Mouse (Mus musculus): Measurements from ENCODE around the gene Gse1. TPM values are rescaled to one million over a fixed set of nuclear protein-coding genes. Genes with fewer than 3 reads are reported as not detected.

Gse1 gene
- polyA plus RNA-seq, 1 experiment from 2014 or later, result 10.0 TPM

DNA sequence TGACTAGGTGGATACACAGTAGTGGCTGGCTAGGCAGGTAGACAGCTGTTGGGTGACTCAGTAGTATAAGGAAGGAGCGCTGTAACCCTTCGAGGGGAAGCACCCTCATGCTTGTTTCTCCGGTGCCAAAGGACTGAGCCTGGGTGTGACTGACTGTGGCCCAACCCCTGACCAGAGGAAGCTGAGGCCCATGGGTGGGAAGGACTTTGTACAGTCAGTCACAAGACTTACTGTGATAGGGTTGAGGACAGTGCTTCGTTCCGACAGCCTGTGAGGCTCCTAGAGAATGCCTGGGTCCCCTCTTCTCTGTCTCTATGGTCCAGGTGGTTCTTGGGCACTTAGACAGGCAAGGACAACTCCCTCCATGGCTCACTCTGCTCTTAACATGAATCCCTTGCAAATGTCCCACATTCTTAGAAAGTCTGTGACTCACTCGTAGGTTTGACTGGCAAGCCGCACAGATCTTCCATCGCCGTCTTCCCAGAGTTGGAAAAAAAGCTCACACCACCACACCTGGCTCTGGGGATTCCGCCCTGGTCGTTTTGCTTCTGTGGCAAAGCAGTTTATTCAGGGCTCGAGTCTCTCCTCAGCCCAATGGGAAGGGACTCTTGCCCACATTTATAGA, 177.9 kb downstream of the Gse1 start:
- WGBS, result 90% methylated on average over 12 of the region's 12 CpGs
- Histone ChIP-seq H3K4me3 (replicated peaks) (no peak overlapping the region), H3K27ac (no peak overlapping the region), H3K4me1 (peaks cover 43% of the 10 kb centered on the region), H3K9ac (no peak overlapping the region), H3K4me2 (no peak overlapping the region), H3K9me3 (replicated peaks) (no peaks in the 10 kb centered on the region), H3K27me3 (peaks cover 17% of the 10 kb centered on the region; the same call in 1 of the 2 replicates), H3K36me3 (no peaks in the 10 kb centered on the region)
- no peak for ATAC-seq (replicated peaks; ENCODE audit: low FRiP score)

DNA sequence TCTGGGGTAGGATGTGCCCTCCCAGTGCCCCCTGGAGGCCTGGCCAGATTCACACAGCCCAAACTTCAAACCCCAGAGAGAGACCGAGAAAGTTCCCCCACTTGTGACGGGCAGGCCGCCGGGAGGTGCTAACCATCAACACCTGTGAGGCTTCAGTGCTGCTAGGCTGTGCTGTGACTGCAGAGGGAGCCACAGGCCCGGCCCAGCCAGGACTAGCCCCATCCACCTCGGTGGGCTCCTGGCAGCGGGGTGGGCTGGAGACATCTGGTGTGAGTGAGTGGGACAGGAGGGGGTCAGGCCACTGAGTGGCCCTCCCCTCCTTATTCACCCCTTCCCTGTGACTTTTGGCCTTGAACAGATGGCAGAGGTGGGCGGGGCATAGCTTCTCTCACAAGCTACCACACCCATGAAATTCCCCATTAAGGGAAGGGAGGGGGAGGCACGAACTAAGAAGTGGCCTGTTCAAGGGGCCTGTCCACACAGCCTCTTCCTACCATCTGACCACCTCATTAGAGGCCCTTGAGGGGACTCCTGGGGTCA, 179.5 kb downstream of the Gse1 start:
- no peak overlapping the region for H3K9ac ChIP-seq
- WGBS, result 14% methylated on average over 9 of the region's 9 CpGs
- peak; percentile 45 for ATAC-seq (replicated peaks; ENCODE audit: low FRiP score)
- H3K4me1 ChIP-seq, result peaks cover 56% of the 10 kb centered on the region
- H3K27ac ChIP-seq, result peak overlapping the region; percentile 51; the same call in 1 of the 2 replicates
- peaks cover 20% of the 10 kb centered on the region; the same call in 1 of the 2 replicates for H3K27me3 ChIP-seq
- no peaks in the 10 kb centered on the region for H3K36me3 ChIP-seq
- H3K4me3 ChIP-seq (replicated peaks), result no peak overlapping the region
- no peak overlapping the region for H3K4me2 ChIP-seq
- H3K9me3 ChIP-seq (replicated peaks), result no peaks in the 10 kb centered on the region

DNA sequence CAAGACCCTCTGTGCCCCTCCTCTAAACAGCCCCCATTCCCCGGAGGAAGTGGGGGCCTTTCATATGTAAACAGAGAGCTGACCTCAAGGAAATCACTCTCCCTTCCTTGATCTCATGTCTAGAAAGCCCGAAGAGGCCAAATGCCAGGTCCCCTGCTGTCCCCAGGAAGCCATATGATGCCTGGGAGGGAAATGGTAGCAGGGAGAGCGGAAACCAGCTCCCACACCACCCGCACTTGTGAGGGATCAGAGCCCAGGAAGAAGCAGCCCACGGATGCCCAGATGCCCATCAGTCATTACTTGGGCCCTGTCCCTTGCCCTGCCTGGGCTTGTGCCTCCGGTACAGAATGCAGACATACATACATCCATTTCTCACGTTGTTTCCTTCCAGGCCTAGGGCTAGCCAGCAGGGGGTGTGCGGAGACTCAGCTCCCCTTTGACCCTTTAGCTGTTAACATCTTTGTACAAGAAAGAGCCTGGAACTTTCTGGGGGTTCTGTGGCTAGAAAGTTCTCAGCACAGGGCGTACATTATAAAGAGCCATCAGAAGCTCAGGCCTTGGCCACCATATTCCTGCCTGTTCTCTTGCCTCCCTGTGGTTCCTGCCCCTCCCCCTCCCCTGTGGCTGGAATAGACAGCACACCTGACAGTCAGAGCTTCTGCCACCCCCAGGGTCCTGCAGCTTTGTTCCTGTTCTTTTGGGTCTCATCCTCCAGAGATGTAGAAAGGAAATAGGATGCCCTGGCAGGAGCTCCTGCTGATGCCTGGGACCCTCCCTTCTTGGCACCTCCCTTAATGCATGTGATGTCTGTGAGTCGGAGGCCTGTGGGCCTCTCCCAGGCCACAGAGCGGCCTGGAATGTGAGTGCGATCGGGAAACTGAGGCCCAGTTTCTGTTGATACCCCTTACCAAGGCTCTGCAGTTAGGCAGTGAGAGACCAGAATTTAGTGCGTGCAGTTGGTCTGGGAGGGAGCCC, 180.3 kb downstream of the Gse1 start:
- ATAC-seq (replicated peaks; ENCODE audit: low FRiP score), result 0 out of 2 replicates have a peak, but pooled peaks have one; percentile 9
- Histone ChIP-seq H3K4me2 (no peak overlapping the region), H3K27me3 (peaks cover 20% of the 10 kb centered on the region; the same call in 1 of the 2 replicates), H3K27ac (peak overlapping the region; percentile 51; the same call in 1 of the 2 replicates), H3K36me3 (no peaks in the 10 kb centered on the region), H3K9ac (no peak overlapping the region), H3K4me1 (peaks cover 62% of the 10 kb centered on the region), H3K4me3 (replicated peaks) (no peak overlapping the region), H3K9me3 (replicated peaks) (no peaks in the 10 kb centered on the region)
- WGBS, result 41% methylated on average over 14 of the region's 14 CpGs

DNA sequence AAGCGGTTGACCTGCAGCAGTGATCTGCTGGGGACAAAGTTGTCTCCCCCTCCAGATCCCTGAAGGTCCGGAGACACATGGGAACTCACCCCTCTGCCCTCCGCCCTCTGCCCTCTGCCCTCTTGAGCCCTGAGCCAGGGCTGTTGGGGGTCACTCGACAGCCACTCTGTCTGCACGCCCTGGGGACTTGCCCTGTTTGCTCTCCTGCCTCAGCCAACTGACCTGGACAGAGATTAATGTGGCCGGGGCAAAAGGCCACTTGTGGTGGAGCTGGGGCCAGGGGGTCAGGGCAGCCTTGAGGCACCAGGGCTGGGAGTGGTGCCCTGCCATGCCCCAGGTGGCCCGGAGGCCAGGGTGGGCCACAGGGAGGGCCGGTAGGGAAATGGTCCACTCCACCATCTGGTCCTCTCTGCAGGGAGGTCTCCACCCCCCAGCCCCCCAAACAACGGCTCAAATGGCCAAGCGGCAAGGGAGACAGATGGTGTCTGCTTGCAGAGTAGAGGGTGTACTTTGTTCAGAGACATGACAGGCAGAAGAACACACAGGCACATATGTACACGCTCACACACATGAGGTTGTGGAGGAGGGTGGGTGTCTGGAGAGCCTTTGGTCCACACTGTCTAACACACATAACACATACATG, 181.2 kb downstream of the Gse1 start:
- peaks cover 28% of the 10 kb centered on the region; the same call in 1 of the 2 replicates for H3K27me3 ChIP-seq
- 31% methylated on average over 11 of the region's 11 CpGs for WGBS
- H3K4me1 ChIP-seq, result peaks cover 63% of the 10 kb centered on the region
- H3K27ac ChIP-seq, result no peak overlapping the region
- ATAC-seq (replicated peaks; ENCODE audit: low FRiP score), result 0 out of 2 replicates have a peak, but pooled peaks have one; percentile 9
- H3K36me3 ChIP-seq, result no peaks in the 10 kb centered on the region
- no peak overlapping the region for H3K9ac ChIP-seq
- H3K4me3 ChIP-seq (replicated peaks), result no peak overlapping the region
- H3K9me3 ChIP-seq (replicated peaks), result no peaks in the 10 kb centered on the region
- H3K4me2 ChIP-seq, result no peak overlapping the region

DNA sequence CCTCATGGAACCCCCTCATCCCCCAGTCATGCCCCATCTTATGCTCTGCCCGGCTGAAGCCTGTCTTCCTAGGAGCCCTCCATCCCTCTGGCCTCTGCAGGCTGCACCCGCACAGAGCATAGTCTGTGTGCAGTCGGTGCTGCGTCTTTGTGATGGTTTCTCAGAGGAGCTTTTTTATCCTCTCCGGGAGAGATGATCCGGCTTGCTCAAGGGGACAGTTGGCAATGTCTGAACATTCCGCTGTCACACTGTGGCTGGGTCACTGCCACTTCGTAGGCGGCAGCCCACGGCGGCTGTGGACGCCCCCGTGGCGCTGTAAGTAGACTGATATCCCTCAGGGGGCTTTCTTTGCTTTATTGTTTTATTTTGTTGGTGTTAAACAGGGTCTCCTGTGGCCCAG, 182.8 kb downstream of the Gse1 start:
- Histone ChIP-seq H3K4me3 (replicated peaks) (no peak overlapping the region), H3K9me3 (replicated peaks) (no peaks in the 10 kb centered on the region), H3K9ac (no peak overlapping the region), H3K4me1 (peaks cover 72% of the 10 kb centered on the region), H3K4me2 (no peak overlapping the region), H3K36me3 (no peaks in the 10 kb centered on the region), H3K27me3 (peaks cover 22% of the 10 kb centered on the region; the same call in 1 of the 2 replicates), H3K27ac (no peak overlapping the region)
- WGBS, result 61% methylated on average over 14 of the region's 14 CpGs
- no peak for ATAC-seq (replicated peaks; ENCODE audit: low FRiP score)

DNA sequence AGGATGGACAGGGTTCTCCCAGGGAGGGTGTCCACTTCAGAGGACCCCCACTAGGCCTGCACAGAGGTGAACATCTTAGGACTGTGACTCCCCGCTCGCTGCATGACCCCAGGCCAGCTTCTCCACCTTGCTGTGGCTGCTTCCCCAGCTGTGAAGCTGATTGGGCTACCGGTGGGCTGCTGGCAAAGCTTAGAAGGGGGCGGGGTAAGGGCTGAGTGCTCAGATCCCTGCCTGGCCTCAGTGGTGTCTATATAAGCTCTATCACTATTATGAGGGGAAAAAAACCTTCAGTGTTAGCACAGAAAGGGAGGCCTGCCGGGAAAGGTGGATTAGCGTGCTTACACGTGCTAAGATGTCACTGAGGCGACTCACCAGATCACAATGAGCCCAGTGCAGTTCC, 183.6 kb downstream of the Gse1 start:
- no peaks in the 10 kb centered on the region for H3K36me3 ChIP-seq
- no peak overlapping the region for H3K4me2 ChIP-seq
- no peak overlapping the region for H3K27ac ChIP-seq
- no peak overlapping the region for H3K4me3 ChIP-seq (replicated peaks)
- no peak overlapping the region for H3K9ac ChIP-seq
- H3K4me1 ChIP-seq, result peaks cover 80% of the 10 kb centered on the region
- no peak for ATAC-seq (replicated peaks; ENCODE audit: low FRiP score)
- H3K27me3 ChIP-seq, result peaks cover 21% of the 10 kb centered on the region; the same call in 1 of the 2 replicates
- no peaks in the 10 kb centered on the region for H3K9me3 ChIP-seq (replicated peaks)
- 55% methylated on average over 8 of the region's 8 CpGs for WGBS

DNA sequence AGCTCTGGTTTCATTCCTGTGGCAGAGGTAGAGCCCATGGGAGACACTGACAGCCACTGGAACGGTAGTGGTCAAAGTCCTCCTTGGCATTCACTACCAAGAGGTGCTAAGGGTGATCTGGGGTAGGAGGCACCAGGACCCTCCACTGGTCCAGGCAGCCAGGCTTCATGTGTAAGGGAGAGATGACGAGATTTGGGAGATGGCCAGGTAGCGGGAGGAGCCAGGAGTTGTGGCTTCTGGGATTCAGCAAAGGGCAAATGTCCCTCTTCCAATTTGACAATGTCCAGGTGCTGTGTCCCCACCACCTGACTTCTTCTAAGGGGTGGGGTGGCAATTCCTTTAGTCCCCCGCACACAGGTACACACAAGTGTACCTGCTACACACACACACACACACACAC, 184.1 kb downstream of the Gse1 start:
- ATAC-seq (replicated peaks; ENCODE audit: low FRiP score), result no peak
- Histone ChIP-seq H3K36me3 (no peaks in the 10 kb centered on the region), H3K9me3 (replicated peaks) (no peaks in the 10 kb centered on the region), H3K9ac (no peak overlapping the region), H3K27ac (no peak overlapping the region), H3K4me1 (peaks cover 80% of the 10 kb centered on the region), H3K4me3 (replicated peaks) (no peak overlapping the region), H3K4me2 (no peak overlapping the region), H3K27me3 (peaks cover 21% of the 10 kb centered on the region; the same call in 1 of the 2 replicates)
- 92% methylated on average over 4 of the region's 4 CpGs for WGBS

DNA sequence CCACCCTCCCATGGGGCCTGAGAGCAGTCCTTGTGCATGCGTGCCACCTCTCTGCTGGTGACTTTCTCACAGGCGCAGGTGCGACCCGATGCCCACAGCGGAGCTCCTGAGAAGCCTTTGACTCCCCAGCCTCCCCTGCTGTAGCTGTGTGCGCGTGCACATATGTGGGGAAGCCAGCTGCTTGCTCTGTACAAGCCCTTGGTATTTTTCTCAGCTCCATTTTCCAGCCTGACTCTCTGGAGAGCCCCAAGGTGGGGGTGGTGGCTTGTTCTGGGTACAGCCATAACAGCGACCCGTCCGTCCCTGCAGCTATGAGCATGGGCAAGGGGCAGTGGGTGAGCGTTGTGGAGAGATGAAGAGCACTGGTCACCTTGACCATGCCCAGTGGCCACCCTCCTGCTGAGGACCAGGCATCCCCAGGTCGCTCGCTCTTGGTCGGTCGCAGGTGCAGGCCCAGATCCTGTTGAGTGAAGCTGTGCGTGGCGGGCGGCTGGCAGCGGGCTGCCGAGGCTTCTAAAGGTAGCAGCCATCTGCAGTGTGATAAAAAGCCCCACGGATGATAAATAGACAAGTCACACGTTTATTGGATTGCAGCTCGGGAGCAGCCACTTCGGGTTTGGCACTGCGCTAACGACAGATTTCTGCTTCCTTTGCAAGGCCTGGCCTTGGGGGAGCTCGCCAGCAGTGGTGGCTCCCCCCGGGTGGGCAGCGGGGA, 184.8 kb downstream of the Gse1 start:
- H3K4me1 ChIP-seq, result peaks cover 80% of the 10 kb centered on the region
- H3K9ac ChIP-seq, result no peak overlapping the region
- H3K4me2 ChIP-seq, result no peak overlapping the region
- no peak for ATAC-seq (replicated peaks; ENCODE audit: low FRiP score)
- H3K27ac ChIP-seq, result no peak overlapping the region
- H3K4me3 ChIP-seq (replicated peaks), result no peak overlapping the region
- no peaks in the 10 kb centered on the region for H3K36me3 ChIP-seq
- peaks cover 21% of the 10 kb centered on the region; the same call in 1 of the 2 replicates for H3K27me3 ChIP-seq
- H3K9me3 ChIP-seq (replicated peaks), result no peaks in the 10 kb centered on the region
- 69% methylated on average over 29 of the region's 29 CpGs for WGBS

DNA sequence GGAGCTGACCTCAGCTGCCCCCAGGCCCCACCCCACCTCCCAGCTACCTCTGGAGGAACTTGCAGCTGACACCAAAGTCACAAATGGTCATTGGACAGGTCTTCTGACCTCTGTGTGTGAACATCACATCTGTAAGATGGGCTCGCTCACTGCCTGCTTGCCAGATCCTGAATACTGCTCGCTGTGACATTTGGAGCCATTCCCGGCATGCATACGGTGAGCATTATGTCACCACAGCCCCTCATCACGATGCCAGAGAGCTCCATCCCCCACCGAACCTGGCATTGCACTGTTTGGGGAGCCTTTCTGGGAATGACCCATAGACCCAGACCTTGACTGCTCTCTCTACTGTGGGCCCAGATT, 185.4 kb downstream of the Gse1 start:
- no peak overlapping the region for H3K4me2 ChIP-seq
- no peak overlapping the region for H3K27ac ChIP-seq
- H3K9ac ChIP-seq, result no peak overlapping the region
- H3K4me3 ChIP-seq (replicated peaks), result no peak overlapping the region
- no peaks in the 10 kb centered on the region for H3K36me3 ChIP-seq
- peaks cover 21% of the 10 kb centered on the region; the same call in 1 of the 2 replicates for H3K27me3 ChIP-seq
- no peak for ATAC-seq (replicated peaks; ENCODE audit: low FRiP score)
- peaks cover 80% of the 10 kb centered on the region for H3K4me1 ChIP-seq
- 80% methylated on average over 6 of the region's 6 CpGs for WGBS
- H3K9me3 ChIP-seq (replicated peaks), result no peaks in the 10 kb centered on the region

DNA sequence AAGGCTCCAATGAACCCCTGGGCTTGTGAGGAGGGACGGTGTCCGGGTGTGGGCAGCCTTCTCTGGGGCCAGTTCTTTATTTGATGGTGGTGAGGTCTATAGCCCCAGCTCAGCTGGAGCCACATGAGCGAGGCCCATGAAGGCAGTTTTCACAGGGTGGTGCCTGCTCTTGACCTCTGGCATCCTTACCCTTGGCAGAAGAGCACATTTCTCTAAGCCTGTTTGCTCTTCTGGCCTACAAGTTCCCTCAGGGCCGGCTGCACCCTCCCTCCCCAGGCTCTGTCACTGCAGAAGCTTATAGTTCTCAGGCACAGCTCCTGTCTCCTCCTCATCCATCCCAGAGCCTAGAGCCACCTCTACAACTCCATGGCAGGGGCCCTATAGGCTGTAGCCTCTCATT, 186.0 kb downstream of the Gse1 start:
- Histone ChIP-seq H3K36me3 (no peaks in the 10 kb centered on the region), H3K4me1 (peaks cover 79% of the 10 kb centered on the region), H3K27me3 (peaks cover 20% of the 10 kb centered on the region; the same call in 1 of the 2 replicates), H3K27ac (no peak overlapping the region), H3K4me3 (replicated peaks) (no peak overlapping the region), H3K9ac (no peak overlapping the region), H3K4me2 (no peak overlapping the region), H3K9me3 (replicated peaks) (no peaks in the 10 kb centered on the region)
- no peak for ATAC-seq (replicated peaks; ENCODE audit: low FRiP score)
- WGBS, result 80% methylated on average over 4 of the region's 4 CpGs

DNA sequence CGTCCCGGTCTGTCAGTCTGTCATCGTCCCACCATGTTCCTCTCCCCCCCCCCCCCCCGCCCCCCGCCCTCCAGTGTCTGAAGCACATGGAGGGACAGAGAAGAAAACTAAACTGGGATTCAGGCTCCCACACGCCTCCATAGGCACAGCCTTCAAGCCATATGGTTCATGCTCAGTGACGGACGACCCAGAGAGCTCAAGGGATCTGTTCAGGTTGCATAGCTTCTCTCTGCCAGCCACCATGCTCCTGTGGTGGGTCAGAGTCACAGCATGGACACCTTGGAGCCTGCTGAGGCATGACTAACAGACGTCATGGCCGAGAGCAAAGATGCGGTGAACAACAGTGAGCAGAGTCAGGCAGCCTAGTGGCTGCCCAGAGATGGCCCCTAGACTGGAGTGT, 187.2 kb downstream of the Gse1 start:
- Histone ChIP-seq H3K9ac (no peak overlapping the region), H3K27ac (peak overlapping the region; percentile 93; the same call in 1 of the 2 replicates), H3K4me1 (peaks cover 86% of the 10 kb centered on the region), H3K9me3 (replicated peaks) (no peaks in the 10 kb centered on the region), H3K4me3 (replicated peaks) (no peak overlapping the region), H3K27me3 (peaks cover 16% of the 10 kb centered on the region; the same call in 1 of the 2 replicates), H3K36me3 (no peaks in the 10 kb centered on the region), H3K4me2 (no peak overlapping the region)
- ATAC-seq (replicated peaks; ENCODE audit: low FRiP score), result no peak
- 57% methylated on average over 11 of the region's 11 CpGs for WGBS
